Mouse (Mus musculus) kidney, adult 9 months (tissue): ENCODE measurements around the gene Gm11213.

ENCODE experiments used
- DNase-seq: peaks from one replicate; pipeline ENCODE4 v3.0.0; 2022

The Gm11213 gene

GRCm38 (mm10) chr4:63604945-63605344, at the start of gene Gm11213:
Gene Gm11213 (minus strand): TSS chr4:63605261.
- no peak for DNase-seq

GRCm38 (mm10) chr4:63654381-63654780, 49.3 kb upstream of the Gm11213 start:
- DNase-seq: peak; percentile 35

- no peak for DNase-seq
These were observed 39.1 kb upstream of the Gm11213 start for GRCm38 (mm10) chr4:63643956-63644726.

GRCm38 (mm10) chr4:63639842-63640241, 34.8 kb upstream of the Gm11213 start:
- DNase-seq: no peak

GRCm38 (mm10) chr4:63638603-63639002, 33.5 kb upstream of the Gm11213 start:
- DNase-seq: no peak

GRCm38 (mm10) chr4:63633181-63633580, 28.1 kb upstream of the Gm11213 start:
- DNase-seq: no peak

- DNase-seq: no peak
These were observed 22.1 kb upstream of the Gm11213 start for GRCm38 (mm10) chr4:63627111-63627510.

- no peak for DNase-seq
These were observed 20.6 kb upstream of the Gm11213 start for GRCm38 (mm10) chr4:63625563-63626080.

GRCm38 (mm10) chr4:63622378-63622835, 17.3 kb upstream of the Gm11213 start, which contains the start of gene Tex48:
Gene Tex48 (minus strand): TSS chr4:63622428.
- no peak for DNase-seq

GRCm38 (mm10) chr4:63621861-63622260, 16.8 kb upstream of the Gm11213 start:
- no peak for DNase-seq

- no peak for DNase-seq
These were observed 3.3 kb upstream of the Gm11213 start for GRCm38 (mm10) chr4:63608391-63608790.

- no peak for DNase-seq
These were observed 907 bp upstream of the Gm11213 start for GRCm38 (mm10) chr4:63605968-63606367.

GRCm38 (mm10) chr4:63605545-63605944, 484 bp upstream of the Gm11213 start:
- no peak for DNase-seq

- no peak for DNase-seq
These were observed 3.8 kb downstream of the Gm11213 start for GRCm38 (mm10) chr4:63601263-63601662.

- DNase-seq: peak; percentile 64
These were observed 4.3 kb downstream of the Gm11213 start for GRCm38 (mm10) chr4:63600786-63601185.

GRCm38 (mm10) chr4:63596010-63596409, 9.1 kb downstream of the Gm11213 start:
- DNase-seq: no peak

- DNase-seq: no peak
These were observed 9.8 kb downstream of the Gm11213 start for GRCm38 (mm10) chr4:63595259-63595658.

GRCm38 (mm10) chr4:63594459-63595110, 10.5 kb downstream of the Gm11213 start:
- peak; percentile 23 for DNase-seq

- no peak for DNase-seq
These were observed 14.5 kb downstream of the Gm11213 start for GRCm38 (mm10) chr4:63590538-63590937.

- DNase-seq: no peak
These were observed 15.1 kb downstream of the Gm11213 start for GRCm38 (mm10) chr4:63589987-63590386.

GRCm38 (mm10) chr4:63586240-63586639, 18.8 kb downstream of the Gm11213 start:
- DNase-seq: no peak

- DNase-seq: no peak
These were observed 19.8 kb downstream of the Gm11213 start for GRCm38 (mm10) chr4:63585216-63585615.

- DNase-seq: no peak
These were observed 22.5 kb downstream of the Gm11213 start for GRCm38 (mm10) chr4:63582580-63582979.

GRCm38 (mm10) chr4:63580078-63580477, 25.0 kb downstream of the Gm11213 start:
- DNase-seq: no peak
